Mouse (Mus musculus) midbrain, embryonic 14.5 days (tissue): ENCODE measurements around the gene Ptgs1. TPM values are rescaled to one million over a fixed set of nuclear protein-coding genes. Genes with fewer than 3 reads are reported as not detected.

ENCODE experiments used
- ATAC-seq: fragments of 200-750 bp; cut with Nextera tagmentation; 2 replicates; pipeline ENCODE4 v1.8.0; 2017; ENCODE audit warnings: moderate number of reproducible peaks, moderate library complexity; ENCODE audit not compliant: low FRiP score, low TSS enrichment
- DNase-seq: peaks from one replicate; pipeline ENCODE4 v3.0.0-alpha.2; 2015
- H3K27ac ChIP-seq: fragments of 300-500 bp; sonication (generic); replicated peaks from 2 replicates; pipeline ENCODE4 v1.5.1; 2014; ENCODE audit warnings: mild to moderate bottlenecking, low read depth, low read length, moderate library complexity
- H3K27me3 ChIP-seq: fragments of 300-500 bp; sonication (generic); 2 replicates; pipeline ENCODE4 v1.6.1; 2014; ENCODE audit warnings: low read length, control low read depth, mixed read lengths; ENCODE audit not compliant: control insufficient read depth, insufficient read depth
- H3K36me3 ChIP-seq: fragments of 300-500 bp; sonication (generic); 2 replicates; pipeline ENCODE4 v1.6.1; 2014; ENCODE audit warnings: low read length, control low read depth; ENCODE audit not compliant: control insufficient read depth, insufficient read depth
- H3K4me1 ChIP-seq: fragments of 300-500 bp; sonication (generic); 2 replicates; pipeline ENCODE4 v1.6.1; 2014; ENCODE audit warnings: mild to moderate bottlenecking, antibody characterized with exemption, low read length, control low read depth; ENCODE audit not compliant: control insufficient read depth, insufficient read depth
- H3K4me2 ChIP-seq: fragments of 300-500 bp; sonication (generic); 2 replicates; pipeline ENCODE4 v1.6.1; 2014; ENCODE audit warnings: mild to moderate bottlenecking, low read length, moderate library complexity
- H3K4me3 ChIP-seq: fragments of 300-500 bp; sonication (generic); replicated peaks from 2 replicates; pipeline ENCODE4 v1.5.1; 2014; ENCODE audit warnings: low read depth, low read length
- H3K9ac ChIP-seq: fragments of 300-500 bp; sonication (generic); replicated peaks from 2 replicates; pipeline ENCODE4 v1.6.1; 2014; ENCODE audit warnings: mild to moderate bottlenecking, low read length, moderate library complexity
- H3K9me3 ChIP-seq: fragments of 300-500 bp; sonication (generic); 2 replicates; pipeline ENCODE4 v1.6.1; 2016; ENCODE audit warnings: low read length, control low read depth, mixed read lengths; ENCODE audit not compliant: control insufficient read depth
- WGBS: fragments of 180-500 bp; shearing (Covaris S2); extraction: QIAGEN DNeasy Blood & Tissue Kit; methylation state at CpG from one replicate; pipeline ENCODE4 v1.1.7; 2014; 5-methylcytosine and 5-hydroxymethylcytosine counted together
- polyA plus RNA-seq: library from polyadenylated mRNA; unstranded; fragments of >200 nt; fragmentation: Nextera tagmentation; extraction: Ambion mirVana; gene quantifications from 2 replicates; pipeline ENCODE4 v1.2.1, GENCODE M21; 2014

The Ptgs1 gene
- polyA plus RNA-seq, 1 experiment from 2014 or later = 4.3 TPM

DNA sequence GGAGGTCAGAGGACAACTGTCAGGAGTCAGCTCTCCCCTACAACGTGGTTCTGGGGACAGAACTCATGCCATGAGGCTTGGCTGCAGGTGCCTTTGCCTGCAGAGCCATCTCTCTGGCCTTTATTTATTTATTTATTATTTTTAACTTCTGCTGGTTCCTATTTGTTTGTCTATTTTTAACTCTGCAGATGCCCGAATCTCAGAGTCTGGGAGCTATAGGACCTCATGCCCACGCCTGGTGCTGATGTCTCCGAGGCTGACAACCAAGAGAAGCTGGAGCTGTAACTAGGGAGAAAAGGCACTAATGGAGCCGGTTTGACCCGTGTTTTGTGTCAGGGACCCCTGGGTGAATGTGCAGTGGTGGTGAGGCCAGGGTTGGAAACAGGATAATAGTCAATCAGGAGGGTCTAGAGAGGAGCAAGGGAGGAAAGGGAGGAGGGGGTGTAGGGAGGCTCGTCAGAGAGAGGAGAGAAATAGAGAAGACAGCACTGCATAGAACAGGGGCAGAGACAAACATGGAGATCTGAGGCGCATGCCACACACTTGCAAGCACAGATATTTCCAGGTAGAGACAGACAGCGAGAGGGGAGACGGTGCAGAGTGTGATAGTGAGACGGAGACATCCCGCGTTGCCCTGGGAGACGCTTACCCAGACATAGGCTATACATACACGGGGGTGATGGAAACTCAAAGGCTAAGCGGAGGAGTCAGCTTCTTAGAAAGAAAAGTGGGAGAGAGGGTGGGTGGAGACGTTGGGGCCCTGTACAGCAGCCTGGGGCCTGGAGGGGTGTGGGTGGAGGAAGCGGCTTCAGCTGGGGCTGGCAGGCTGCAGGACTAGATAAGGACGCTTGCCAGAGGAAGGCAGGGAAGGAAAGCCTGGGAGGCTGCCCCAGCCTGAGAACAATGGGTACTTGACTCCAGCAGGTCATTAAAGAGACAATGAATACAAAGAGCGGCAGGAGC lies 32.0 kb upstream of the Ptgs1 start:
- ATAC-seq (peak; percentile 57; the same call in 1 of the 2 replicates), DNase-seq (peak; percentile 71)
- Histone ChIP-seq H3K4me2 (peak overlapping the region; percentile 41), H3K9me3 (no peaks in the 10 kb centered on the region), H3K4me3 (no peak overlapping the region), H3K27me3 (peaks cover 15% of the 10 kb centered on the region), H3K27ac (peak overlapping the region; percentile 70), H3K4me1 (peaks cover 24% of the 10 kb centered on the region), H3K9ac (peak overlapping the region; percentile 30; the same call in 1 of the 2 replicates), H3K36me3 (no peaks in the 10 kb centered on the region)
- 11% methylated on average over 20 of the region's 20 CpGs for WGBS

DNA sequence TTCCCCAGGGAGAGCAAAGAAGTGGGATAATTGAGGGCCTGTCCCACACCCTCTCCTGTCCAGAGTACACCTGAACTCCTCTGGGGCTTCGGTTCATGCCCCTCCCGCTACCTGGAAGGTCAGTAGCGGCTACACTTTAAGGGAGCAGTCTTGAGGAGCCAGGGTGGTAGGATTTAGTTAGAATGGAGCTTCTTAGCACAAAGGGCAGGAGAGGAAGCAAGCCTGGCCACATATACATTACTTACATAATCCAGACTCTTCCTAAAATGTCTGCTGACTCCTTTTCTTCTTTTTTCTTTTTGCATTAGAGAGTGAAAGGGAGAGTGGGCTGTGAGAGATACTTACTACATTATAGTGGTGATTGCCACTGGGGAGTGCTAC lies 31.4 kb upstream of the Ptgs1 start:
- Histone ChIP-seq H3K36me3 (no peaks in the 10 kb centered on the region), H3K4me1 (peaks cover 31% of the 10 kb centered on the region), H3K27ac (peak overlapping the region; percentile 70), H3K9ac (no peak overlapping the region), H3K4me2 (peak overlapping the region; percentile 41), H3K27me3 (peaks cover 15% of the 10 kb centered on the region), H3K9me3 (no peaks in the 10 kb centered on the region), H3K4me3 (no peak overlapping the region)
- 7% methylated on average over 3 of the region's 3 CpGs for WGBS
- DNase-seq (no peak), ATAC-seq (no peak)

DNA sequence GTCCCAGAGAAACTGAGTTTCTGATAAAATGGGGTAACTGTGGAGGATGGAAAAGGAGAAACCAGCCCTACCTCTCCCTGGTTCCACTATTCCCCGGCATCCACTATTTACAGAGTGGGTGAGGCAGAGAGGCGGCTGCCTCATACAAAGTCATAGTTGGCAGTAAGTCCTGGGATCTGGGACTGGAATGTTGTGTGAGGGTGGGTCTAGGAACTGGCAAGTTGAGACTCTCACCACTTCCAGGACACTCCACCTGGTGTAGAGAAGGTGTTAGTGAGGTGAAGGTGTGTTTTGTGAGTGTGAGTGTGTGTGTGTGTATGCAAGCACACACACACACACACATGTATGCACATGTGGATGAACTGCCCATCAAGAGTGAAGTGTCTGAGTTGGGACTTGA lies 29.4 kb upstream of the Ptgs1 start:
- Histone ChIP-seq H3K4me3 (no peak overlapping the region), H3K36me3 (no peaks in the 10 kb centered on the region), H3K9ac (no peak overlapping the region), H3K27me3 (peaks cover 19% of the 10 kb centered on the region), H3K4me1 (peaks cover 35% of the 10 kb centered on the region), H3K27ac (no peak overlapping the region), H3K9me3 (no peaks in the 10 kb centered on the region), H3K4me2 (no peak overlapping the region)
- no peak for DNase-seq
- ATAC-seq = no peak
- 95% methylated on average over 2 of the region's 2 CpGs for WGBS

DNA sequence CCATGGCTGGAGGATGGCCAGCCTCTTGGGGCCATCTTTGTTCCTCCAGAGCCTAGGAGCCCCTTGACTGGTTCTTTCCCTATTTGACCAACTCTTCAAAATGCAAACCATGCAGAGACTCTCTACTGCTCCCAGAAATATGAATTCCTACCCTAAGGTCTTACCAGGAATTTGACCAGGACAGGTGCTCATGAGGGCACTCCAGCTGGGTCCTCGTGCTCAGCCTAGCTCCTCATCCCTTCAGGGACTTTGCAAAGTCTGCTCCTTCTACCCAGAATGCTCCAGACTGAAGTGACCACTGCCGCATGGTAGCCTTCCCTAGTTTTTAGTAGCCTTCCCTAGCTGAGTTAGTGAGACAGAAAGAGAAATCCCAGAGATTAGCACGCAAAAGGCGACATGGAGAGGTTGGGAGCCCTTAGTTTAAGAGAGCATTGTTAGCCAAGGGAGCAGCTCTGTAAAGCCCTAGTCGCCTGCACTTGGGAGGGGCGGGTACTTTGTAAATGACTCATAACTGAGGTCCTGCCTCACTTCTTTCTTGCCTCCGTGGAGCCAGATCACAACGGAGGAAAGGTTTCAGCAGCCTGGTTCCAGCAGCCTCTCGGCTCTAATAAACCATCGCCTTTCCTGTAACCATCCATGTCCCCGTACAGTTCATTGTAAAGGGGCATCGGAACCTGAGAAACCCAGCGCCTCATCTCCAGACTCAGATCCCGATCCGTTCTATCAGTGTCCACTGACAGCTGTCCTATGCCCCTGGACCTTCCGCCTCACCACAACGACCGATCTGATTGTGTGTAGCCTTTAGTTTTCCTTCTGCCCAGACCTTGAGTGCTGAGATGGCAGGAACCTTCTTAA lies 28.2 kb upstream of the Ptgs1 start:
- H3K27me3 ChIP-seq = peaks cover 19% of the 10 kb centered on the region
- whole genome bisulfite sequencing = 25% methylated on average over 18 of the region's 18 CpGs
- H3K9ac ChIP-seq = no peak overlapping the region
- DNase-seq (peak; percentile 20), ATAC-seq (no peak)
- peak overlapping the region; percentile 86 for H3K4me2 ChIP-seq
- peaks cover 35% of the 10 kb centered on the region for H3K4me1 ChIP-seq
- H3K36me3 ChIP-seq = no peaks in the 10 kb centered on the region
- H3K4me3 ChIP-seq = 0 out of 2 replicates have a peak overlapping the region, but pooled peaks have one; percentile 40
- no peak overlapping the region for H3K27ac ChIP-seq
- H3K9me3 ChIP-seq = no peaks in the 10 kb centered on the region

DNA sequence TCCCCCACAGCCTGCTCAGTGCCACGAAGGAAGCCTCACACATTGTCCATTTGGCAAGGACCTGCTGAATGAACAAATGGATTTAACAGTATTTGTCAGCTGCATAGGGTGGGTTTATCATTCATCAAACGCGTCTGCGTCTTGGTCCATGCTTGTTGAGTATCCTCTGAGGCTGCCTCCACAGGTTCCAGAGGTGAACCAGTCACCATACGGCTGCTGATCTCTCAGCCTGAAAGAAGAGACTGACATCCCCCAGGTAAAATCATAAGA lies 27.7 kb upstream of the Ptgs1 start:
- Histone ChIP-seq H3K4me3 (peak overlapping the region; percentile 40), H3K27me3 (peaks cover 19% of the 10 kb centered on the region), H3K4me2 (peak overlapping the region; percentile 86), H3K9ac (peak overlapping the region; percentile 31; the same call in 1 of the 2 replicates), H3K36me3 (no peaks in the 10 kb centered on the region), H3K9me3 (no peaks in the 10 kb centered on the region), H3K27ac (peak overlapping the region; percentile 67; the same call in 1 of the 2 replicates), H3K4me1 (peaks cover 35% of the 10 kb centered on the region)
- 13% methylated on average over 5 of the region's 5 CpGs for WGBS
- ATAC-seq (no peak), DNase-seq (no peak)

DNA sequence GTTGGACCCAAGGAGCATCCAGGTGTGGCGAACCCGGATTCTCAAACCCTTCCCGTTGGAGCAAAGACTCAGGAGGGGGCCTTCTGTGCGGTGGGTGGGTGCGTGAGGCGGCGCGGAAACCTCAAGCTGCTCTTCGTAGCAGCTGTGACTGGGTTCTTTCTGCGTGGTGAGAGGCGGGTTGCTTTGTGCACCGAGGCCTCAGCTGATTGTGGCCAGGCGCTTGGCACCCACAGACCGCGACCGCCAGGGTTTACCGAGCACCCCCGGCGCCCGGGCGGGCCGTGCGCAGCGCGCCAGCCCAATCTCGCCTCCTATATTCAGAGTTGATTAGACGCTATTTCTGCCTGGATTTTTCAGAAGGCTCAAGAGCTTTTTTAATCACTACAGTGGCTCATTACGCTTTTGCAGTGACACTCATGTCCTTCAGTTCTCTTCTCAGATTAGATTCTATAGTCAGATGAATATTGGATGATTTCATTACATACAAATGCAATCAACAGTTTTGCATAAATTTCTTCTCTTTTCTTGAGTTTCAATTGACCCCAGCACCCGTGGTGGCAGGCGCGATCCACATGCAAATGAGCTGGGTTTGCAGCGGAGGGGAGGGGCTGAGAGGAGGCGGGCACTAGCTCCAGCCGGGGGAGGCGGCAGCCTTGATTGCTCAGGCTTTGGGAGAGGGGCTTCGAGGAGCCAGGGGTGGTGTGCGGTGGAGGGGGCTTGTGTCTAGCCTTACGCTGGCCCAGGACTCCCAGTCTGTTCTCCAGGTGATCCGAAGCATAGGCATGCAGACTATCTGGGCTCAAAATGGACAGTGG lies 27.0 kb upstream of the Ptgs1 start:
- H3K9ac ChIP-seq = peak overlapping the region; percentile 31; the same call in 1 of the 2 replicates
- WGBS = under 1% methylated on average over 39 of the region's 39 CpGs
- H3K4me1 ChIP-seq = peaks cover 32% of the 10 kb centered on the region
- ATAC-seq (peak; percentile 70), DNase-seq (peak; percentile 79)
- peak overlapping the region; percentile 67 for H3K27ac ChIP-seq
- H3K4me2 ChIP-seq = peak overlapping the region; percentile 86
- H3K27me3 ChIP-seq = peaks cover 19% of the 10 kb centered on the region
- no peaks in the 10 kb centered on the region for H3K36me3 ChIP-seq
- H3K9me3 ChIP-seq = no peaks in the 10 kb centered on the region
- H3K4me3 ChIP-seq = peak overlapping the region; percentile 40

DNA sequence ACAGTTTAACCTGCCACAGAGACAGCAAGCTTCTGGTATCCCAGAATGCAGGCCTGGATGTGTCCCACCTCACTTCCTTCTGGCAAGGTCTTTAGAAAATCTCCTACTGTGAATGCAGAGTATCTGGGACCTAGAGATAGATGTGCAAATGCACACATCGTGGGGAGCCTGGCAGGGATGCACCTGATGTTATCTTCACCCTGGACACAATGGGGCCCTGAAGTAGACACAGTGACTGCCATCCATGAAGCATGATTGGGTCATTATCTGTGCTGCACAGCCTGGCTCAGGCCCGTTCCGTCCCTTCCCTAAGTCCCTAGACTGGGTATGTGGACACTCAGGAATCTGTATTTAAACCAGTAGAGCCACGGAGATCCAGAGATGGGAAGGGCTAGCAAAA lies 25.6 kb upstream of the Ptgs1 start:
- ATAC-seq (no peak), DNase-seq (no peak)
- Histone ChIP-seq H3K27ac (no peak overlapping the region), H3K27me3 (peaks cover 21% of the 10 kb centered on the region), H3K9me3 (no peaks in the 10 kb centered on the region), H3K4me1 (peaks cover 23% of the 10 kb centered on the region; the same call in 1 of the 2 replicates), H3K9ac (no peak overlapping the region), H3K36me3 (no peaks in the 10 kb centered on the region), H3K4me3 (no peak overlapping the region), H3K4me2 (no peak overlapping the region)
- 35% methylated on average over 4 of the region's 4 CpGs for WGBS

DNA sequence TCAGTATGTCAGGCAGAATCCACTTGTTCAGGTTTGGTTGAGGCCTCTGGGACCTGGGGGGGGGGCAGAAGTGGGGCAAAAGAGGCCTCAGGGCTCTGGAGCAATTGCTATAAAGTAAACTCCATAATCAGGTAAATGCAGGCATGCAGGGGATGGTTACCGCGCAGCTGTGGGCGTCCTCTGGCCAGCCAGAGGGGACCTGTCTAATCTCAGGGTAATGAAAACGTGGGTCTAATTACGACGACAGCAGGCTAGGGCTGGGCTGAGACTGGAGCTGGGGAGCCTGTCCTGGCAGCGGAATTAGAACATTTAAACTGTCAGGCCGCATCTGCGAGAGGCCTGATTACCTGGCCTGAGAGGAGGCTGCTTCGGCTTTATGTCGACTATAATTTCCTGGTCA lies 23.2 kb upstream of the Ptgs1 start:
- no peak overlapping the region for H3K4me2 ChIP-seq
- H3K4me1 ChIP-seq = peaks cover 20% of the 10 kb centered on the region; the same call in 1 of the 2 replicates
- no peaks in the 10 kb centered on the region for H3K9me3 ChIP-seq
- ATAC-seq = no peak
- H3K4me3 ChIP-seq = no peak overlapping the region
- DNase-seq = no peak
- WGBS = 60% methylated on average over 11 of the region's 11 CpGs
- H3K36me3 ChIP-seq = no peaks in the 10 kb centered on the region
- peaks cover 28% of the 10 kb centered on the region for H3K27me3 ChIP-seq
- no peak overlapping the region for H3K27ac ChIP-seq
- H3K9ac ChIP-seq = no peak overlapping the region
